Mouse (Mus musculus): ENCODE data around the gene Lsamp. TPM values are rescaled to one million over a fixed set of nuclear protein-coding genes. Genes with fewer than 3 reads are reported as not detected.

The Lsamp gene
- polyA plus RNA-seq, 1 experiment from 2014 or later, result 5.4 TPM

GRCm38 (mm10) chr16:41588675-41589301 lies 1604.6 kb downstream of the Lsamp start:
- ATAC-seq (replicated peaks; ENCODE audit: low FRiP score, low TSS enrichment, low read depth), result no peak
- H3K27me3 ChIP-seq (replicated peaks; ENCODE audit: control insufficient read depth, insufficient read depth, low read length), result no peaks in the 10 kb centered on the region

GRCm38 (mm10) chr16:41612229-41612628 lies 1628.1 kb downstream of the Lsamp start:
- Histone ChIP-seq H3K27me3 (replicated peaks; ENCODE audit: control insufficient read depth, insufficient read depth, low read length) (no peaks in the 10 kb centered on the region), H3K4me1 (replicated peaks; ENCODE audit: control insufficient read depth, insufficient read depth, low read length) (no peaks in the 10 kb centered on the region), H3K9ac (ENCODE audit: low read length) (no peak overlapping the region), H3K4me3 (ENCODE audit: low read depth, low read length) (no peak overlapping the region), H3K27ac (ENCODE audit: low read depth) (no peak overlapping the region), H3K36me3 (ENCODE audit: control insufficient read depth, insufficient read depth, low read length) (no peaks in the 10 kb centered on the region), H3K4me2 (ENCODE audit: low read length) (no peak overlapping the region), H3K9me3 (ENCODE audit: control insufficient read depth, low read length) (no peaks in the 10 kb centered on the region)
- 59% methylated on average over 1 of the region's 1 CpGs for WGBS
- DNase-seq (ENCODE audit: low spot score), result no peak
- ATAC-seq (replicated peaks; ENCODE audit: low FRiP score, low TSS enrichment, low read depth), result no peak

More at GRCm38 (mm10) chr16:41588675-41589301, 1604.6 kb downstream of the Lsamp start:
- Histone ChIP-seq H3K4me3 (ENCODE audit: low read depth, low read length) (no peak overlapping the region), H3K36me3 (ENCODE audit: control insufficient read depth, insufficient read depth, low read length) (no peaks in the 10 kb centered on the region), H3K4me1 (replicated peaks; ENCODE audit: control insufficient read depth, insufficient read depth, low read length) (no peaks in the 10 kb centered on the region), H3K9ac (ENCODE audit: low read length) (no peak overlapping the region), H3K27ac (ENCODE audit: low read depth) (no peak overlapping the region), H3K4me2 (ENCODE audit: low read length) (no peak overlapping the region), H3K9me3 (ENCODE audit: control insufficient read depth, low read length) (no peaks in the 10 kb centered on the region)
- WGBS, result 86% methylated on average over 5 of the region's 5 CpGs
- DNase-seq (ENCODE audit: low spot score), result no peak

- no peak overlapping the region for H3K4me2 ChIP-seq (ENCODE audit: low read length)
- no peak overlapping the region for H3K27ac ChIP-seq (ENCODE audit: low read depth)
- ATAC-seq (replicated peaks; ENCODE audit: low FRiP score, low TSS enrichment, low read depth) (no peak), DNase-seq (ENCODE audit: low spot score) (no peak)
- H3K27me3 ChIP-seq (replicated peaks; ENCODE audit: control insufficient read depth, insufficient read depth, low read length), result no peaks in the 10 kb centered on the region
- no peaks in the 10 kb centered on the region for H3K36me3 ChIP-seq (ENCODE audit: control insufficient read depth, insufficient read depth, low read length)
- H3K9me3 ChIP-seq (ENCODE audit: control insufficient read depth, low read length), result no peaks in the 10 kb centered on the region
- 88% methylated on average over 1 of the region's 1 CpGs for WGBS
- H3K9ac ChIP-seq (ENCODE audit: low read length), result no peak overlapping the region
- H3K4me3 ChIP-seq (ENCODE audit: low read depth, low read length), result no peak overlapping the region
- no peaks in the 10 kb centered on the region for H3K4me1 ChIP-seq (replicated peaks; ENCODE audit: control insufficient read depth, insufficient read depth, low read length)
These were observed 1639.7 kb downstream of the Lsamp start for GRCm38 (mm10) chr16:41623871-41624270.

GRCm38 (mm10) chr16:41633898-41634297 lies 1649.7 kb downstream of the Lsamp start:
- H3K9ac ChIP-seq (ENCODE audit: low read length), result no peak overlapping the region
- DNase-seq (ENCODE audit: low spot score) (no peak), ATAC-seq (replicated peaks; ENCODE audit: low FRiP score, low TSS enrichment, low read depth) (no peak)
- no peak overlapping the region for H3K4me2 ChIP-seq (ENCODE audit: low read length)
- no peak overlapping the region for H3K4me3 ChIP-seq (ENCODE audit: low read depth, low read length)
- WGBS, result 50% methylated on average over 2 of the region's 2 CpGs
- H3K27me3 ChIP-seq (replicated peaks; ENCODE audit: control insufficient read depth, insufficient read depth, low read length), result no peaks in the 10 kb centered on the region
- no peaks in the 10 kb centered on the region for H3K9me3 ChIP-seq (ENCODE audit: control insufficient read depth, low read length)
- H3K36me3 ChIP-seq (ENCODE audit: control insufficient read depth, insufficient read depth, low read length), result no peaks in the 10 kb centered on the region
- H3K27ac ChIP-seq (ENCODE audit: low read depth), result no peak overlapping the region
- H3K4me1 ChIP-seq (replicated peaks; ENCODE audit: control insufficient read depth, insufficient read depth, low read length), result no peaks in the 10 kb centered on the region

GRCm38 (mm10) chr16:41640876-41641275 lies 1656.7 kb downstream of the Lsamp start:
- Histone ChIP-seq H3K36me3 (ENCODE audit: control insufficient read depth, insufficient read depth, low read length) (no peaks in the 10 kb centered on the region), H3K27ac (ENCODE audit: low read depth) (no peak overlapping the region), H3K4me2 (ENCODE audit: low read length) (no peak overlapping the region), H3K27me3 (replicated peaks; ENCODE audit: control insufficient read depth, insufficient read depth, low read length) (no peaks in the 10 kb centered on the region), H3K9me3 (ENCODE audit: control insufficient read depth, low read length) (no peaks in the 10 kb centered on the region), H3K4me1 (replicated peaks; ENCODE audit: control insufficient read depth, insufficient read depth, low read length) (no peaks in the 10 kb centered on the region), H3K9ac (ENCODE audit: low read length) (no peak overlapping the region), H3K4me3 (ENCODE audit: low read depth, low read length) (no peak overlapping the region)
- DNase-seq (ENCODE audit: low spot score) (no peak), ATAC-seq (replicated peaks; ENCODE audit: low FRiP score, low TSS enrichment, low read depth) (no peak)
- 36% methylated on average over 2 of the region's 2 CpGs for WGBS

- DNase-seq (ENCODE audit: low spot score) (no peak), ATAC-seq (replicated peaks; ENCODE audit: low FRiP score, low TSS enrichment, low read depth) (no peak)
- H3K4me2 ChIP-seq (ENCODE audit: low read length), result no peak overlapping the region
- H3K4me3 ChIP-seq (ENCODE audit: low read depth, low read length), result no peak overlapping the region
- no peaks in the 10 kb centered on the region for H3K27me3 ChIP-seq (replicated peaks; ENCODE audit: control insufficient read depth, insufficient read depth, low read length)
- H3K27ac ChIP-seq (ENCODE audit: low read depth), result no peak overlapping the region
- 89% methylated on average over 2 of the region's 2 CpGs for WGBS
- no peaks in the 10 kb centered on the region for H3K4me1 ChIP-seq (replicated peaks; ENCODE audit: control insufficient read depth, insufficient read depth, low read length)
- H3K9me3 ChIP-seq (ENCODE audit: control insufficient read depth, low read length), result no peaks in the 10 kb centered on the region
- H3K9ac ChIP-seq (ENCODE audit: low read length), result no peak overlapping the region
- no peaks in the 10 kb centered on the region for H3K36me3 ChIP-seq (ENCODE audit: control insufficient read depth, insufficient read depth, low read length)
These were observed 1669.1 kb downstream of the Lsamp start for GRCm38 (mm10) chr16:41653261-41653660.

- Histone ChIP-seq H3K4me2 (ENCODE audit: low read length) (no peak overlapping the region), H3K27ac (ENCODE audit: low read depth) (no peak overlapping the region), H3K9ac (ENCODE audit: low read length) (no peak overlapping the region), H3K27me3 (replicated peaks; ENCODE audit: control insufficient read depth, insufficient read depth, low read length) (no peaks in the 10 kb centered on the region), H3K4me3 (ENCODE audit: low read depth, low read length) (no peak overlapping the region), H3K9me3 (ENCODE audit: control insufficient read depth, low read length) (no peaks in the 10 kb centered on the region), H3K4me1 (replicated peaks; ENCODE audit: control insufficient read depth, insufficient read depth, low read length) (no peaks in the 10 kb centered on the region), H3K36me3 (ENCODE audit: control insufficient read depth, insufficient read depth, low read length) (no peaks in the 10 kb centered on the region)
- DNase-seq (ENCODE audit: low spot score) (no peak), ATAC-seq (replicated peaks; ENCODE audit: low FRiP score, low TSS enrichment, low read depth) (no peak)
- 76% methylated on average over 2 of the region's 2 CpGs for WGBS
These were observed 1690.3 kb downstream of the Lsamp start for GRCm38 (mm10) chr16:41674316-41675038.

GRCm38 (mm10) chr16:41675774-41676173 lies 1691.6 kb downstream of the Lsamp start:
- no peak for DNase-seq (ENCODE audit: low spot score)
- no peak overlapping the region for H3K9ac ChIP-seq (ENCODE audit: low read length)
- no peaks in the 10 kb centered on the region for H3K36me3 ChIP-seq (ENCODE audit: control insufficient read depth, insufficient read depth, low read length)
- H3K4me2 ChIP-seq (ENCODE audit: low read length), result no peak overlapping the region
- no peaks in the 10 kb centered on the region for H3K9me3 ChIP-seq (ENCODE audit: control insufficient read depth, low read length)
- H3K27me3 ChIP-seq (replicated peaks; ENCODE audit: control insufficient read depth, insufficient read depth, low read length), result no peaks in the 10 kb centered on the region
- 85% methylated on average over 3 of the region's 3 CpGs for WGBS
- no peak for ATAC-seq (replicated peaks; ENCODE audit: low FRiP score, low TSS enrichment, low read depth)
- no peaks in the 10 kb centered on the region for H3K4me1 ChIP-seq (replicated peaks; ENCODE audit: control insufficient read depth, insufficient read depth, low read length)
- H3K27ac ChIP-seq (ENCODE audit: low read depth), result no peak overlapping the region
- no peak overlapping the region for H3K4me3 ChIP-seq (ENCODE audit: low read depth, low read length)

- Histone ChIP-seq H3K9ac (ENCODE audit: low read length) (no peak overlapping the region), H3K4me1 (replicated peaks; ENCODE audit: control insufficient read depth, insufficient read depth, low read length) (no peaks in the 10 kb centered on the region), H3K9me3 (ENCODE audit: control insufficient read depth, low read length) (no peaks in the 10 kb centered on the region), H3K27me3 (replicated peaks; ENCODE audit: control insufficient read depth, insufficient read depth, low read length) (no peaks in the 10 kb centered on the region), H3K27ac (ENCODE audit: low read depth) (no peak overlapping the region), H3K4me2 (ENCODE audit: low read length) (no peak overlapping the region), H3K4me3 (ENCODE audit: low read depth, low read length) (no peak overlapping the region), H3K36me3 (ENCODE audit: control insufficient read depth, insufficient read depth, low read length) (no peaks in the 10 kb centered on the region)
- DNase-seq (ENCODE audit: low spot score) (no peak), ATAC-seq (replicated peaks; ENCODE audit: low FRiP score, low TSS enrichment, low read depth) (no peak)
These were observed 1708.3 kb downstream of the Lsamp start for GRCm38 (mm10) chr16:41692435-41692834.
